Mouse (Mus musculus) myocyte (in vitro differentiated cells): ENCODE results near the gene Smtn.

Experiments used
- CEBPB ChIP-seq: IDR thresholded peaks from 2 replicates; pipeline ENCODE4 v1.6.1; 2011; ENCODE audit warnings: mild to moderate bottlenecking, moderate library complexity; ENCODE audit not compliant: poor library complexity, insufficient read depth, severe bottlenecking
- E2F4 ChIP-seq: IDR thresholded peaks from one replicate; pipeline ENCODE4 v1.6.1; 2011; ENCODE audit warnings: mild to moderate bottlenecking, control low read depth, moderate library complexity; ENCODE audit not compliant: insufficient read depth
- MAX ChIP-seq: IDR thresholded peaks from one replicate; pipeline ENCODE4 v1.6.1; 2011; ENCODE audit warnings: low read depth, mild to moderate bottlenecking, control low read depth
- MYOD1 ChIP-seq, 3 experiments: IDR thresholded peaks; one replicate each; pipeline ENCODE4 v1.6.1; 2011; ENCODE audit warnings: control low read depth in 2 of 3, low read depth in 2 of 3, mild to moderate bottlenecking in 2 of 3, moderate library complexity in 1 of 3; ENCODE audit not compliant: insufficient read length in 2 of 3, control insufficient read depth in 1 of 3
- POLR2A ChIP-seq: IDR thresholded peaks from one replicate; pipeline ENCODE4 v1.6.1; 2011; ENCODE audit warnings: low read depth, mild to moderate bottlenecking, control low read depth, moderate library complexity; ENCODE audit not compliant: insufficient read length
- POLR2AphosphoS2 ChIP-seq: IDR thresholded peaks from one replicate; pipeline ENCODE4 v1.6.1; 2011; ENCODE audit warnings: low read depth, control low read depth; ENCODE audit not compliant: insufficient read length
- REST ChIP-seq: IDR thresholded peaks from one replicate; pipeline ENCODE4 v1.6.1; 2011; ENCODE audit warnings: mild to moderate bottlenecking, control low read depth, moderate library complexity; ENCODE audit not compliant: insufficient read depth, insufficient read length
- TCF12 ChIP-seq: IDR thresholded peaks from one replicate; pipeline ENCODE4 v1.6.1; 2011; ENCODE audit warnings: mild to moderate bottlenecking, control low read depth; ENCODE audit not compliant: poor library complexity, insufficient read depth, severe bottlenecking
- USF1 ChIP-seq: IDR thresholded peaks from one replicate; pipeline ENCODE4 v1.6.1; 2011; ENCODE audit warnings: low read depth, mild to moderate bottlenecking, control low read depth, moderate library complexity

GRCm38 (mm10) chr11:3519756-3520398 is 20.5 kb downstream of the Smtn start:
- TF ChIP-seq REST (no peak), E2F4 (no peak), POLR2A (no peak), TCF12 (no peak), MYOD1 (IDR thresholded peaks at IDR 0.05; ENCODE audit: control insufficient read depth in 1 of 3, insufficient read length in 2 of 3, low read depth in 2 of 3) (no peak), MAX (no peak), USF1 (no peak), CEBPB (no peak), POLR2AphosphoS2 (no peak)
